Mouse (Mus musculus): ENCODE results near the gene Bptf. TPM values are rescaled to one million over a fixed set of nuclear protein-coding genes. Genes with fewer than 3 reads are reported as not detected.
A peak's percentile ranks its signal among the peaks of the same experiment; 100 is the strongest.
"Not testable (repeated sequence)": the region's sequence is repeated elsewhere in the genome, so short reads cannot be mapped to it uniquely, and the experiment has no call there.

The Bptf gene
- polyA plus RNA-seq, 1 experiment from 2014 or later = 14.4 TPM

DNA sequence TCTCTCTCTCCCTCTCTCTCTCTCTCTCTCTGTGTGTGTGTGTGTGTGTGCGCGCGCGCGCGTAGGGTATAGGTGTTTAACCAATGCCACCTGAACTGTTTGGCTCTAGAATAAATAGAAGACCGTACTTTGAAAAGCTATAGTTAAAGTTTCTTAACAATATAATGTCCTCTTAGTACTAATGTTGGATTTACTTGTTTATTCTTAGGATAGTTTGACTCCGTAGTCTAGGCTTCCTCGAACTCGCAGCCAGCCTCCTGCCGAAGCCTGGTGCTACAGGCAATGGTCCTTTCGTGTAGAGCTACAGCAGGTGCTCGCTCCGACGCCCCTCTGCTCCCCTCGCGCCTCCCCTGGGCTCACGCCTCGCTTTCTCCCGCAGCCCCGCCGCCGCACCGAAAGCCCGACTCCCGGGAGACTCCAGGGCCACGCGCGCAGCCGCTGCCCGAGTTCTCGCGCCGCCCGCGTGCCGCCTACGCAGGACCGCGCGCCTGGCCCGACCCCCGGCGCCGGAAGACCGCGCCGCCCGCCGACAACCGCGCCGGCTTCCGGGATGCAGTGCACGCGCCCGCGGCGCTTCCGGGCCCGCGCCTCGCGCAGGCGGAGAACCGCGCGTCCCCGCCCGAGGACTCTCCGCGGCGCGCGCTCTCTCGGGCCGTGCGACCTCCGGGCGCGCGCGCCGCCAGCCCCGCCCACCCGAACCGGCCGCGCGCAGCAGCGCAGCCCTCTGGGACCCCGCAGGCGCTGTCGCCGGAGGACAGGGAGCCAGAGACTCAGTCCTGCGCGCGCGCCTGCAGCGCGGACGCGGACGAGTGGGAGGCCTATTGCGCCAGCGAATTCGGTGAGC, 104.3 kb downstream of the Bptf start:
- peak overlapping the region; percentile 69 for H3K9ac ChIP-seq (ENCODE audit: low read depth, low read length)
- 0 out of 2 replicates have a peak, but pooled peaks cover 3% of the 10 kb centered on the region for H3K4me1 ChIP-seq (replicated peaks; ENCODE audit: control insufficient read depth, insufficient read depth, low read length)
- TF ChIP-seq CTCF (IDR thresholded peaks at IDR 0.05; ENCODE audit: low read depth) = no peak
- no peaks in the 10 kb centered on the region for H3K36me3 ChIP-seq (ENCODE audit: control insufficient read depth, insufficient read depth)
- ATAC-seq = peak; percentile 87
- peak overlapping the region; percentile 93 for H3K4me2 ChIP-seq (replicated peaks; ENCODE audit: low read depth)
- peak overlapping the region; percentile 91 for H3K27ac ChIP-seq (ENCODE audit: low read depth, low read length)
- no peaks in the 10 kb centered on the region for H3K27me3 ChIP-seq (replicated peaks; ENCODE audit: control insufficient read depth, insufficient read depth, low read length)
- H3K4me3 ChIP-seq (ENCODE audit: low read depth, low read length) = peak overlapping the region; percentile 68
- no peaks in the 10 kb centered on the region for H3K9me3 ChIP-seq (ENCODE audit: control insufficient read depth)
- WGBS = 1% methylated on average over 78 of the region's 107 CpGs

DNA sequence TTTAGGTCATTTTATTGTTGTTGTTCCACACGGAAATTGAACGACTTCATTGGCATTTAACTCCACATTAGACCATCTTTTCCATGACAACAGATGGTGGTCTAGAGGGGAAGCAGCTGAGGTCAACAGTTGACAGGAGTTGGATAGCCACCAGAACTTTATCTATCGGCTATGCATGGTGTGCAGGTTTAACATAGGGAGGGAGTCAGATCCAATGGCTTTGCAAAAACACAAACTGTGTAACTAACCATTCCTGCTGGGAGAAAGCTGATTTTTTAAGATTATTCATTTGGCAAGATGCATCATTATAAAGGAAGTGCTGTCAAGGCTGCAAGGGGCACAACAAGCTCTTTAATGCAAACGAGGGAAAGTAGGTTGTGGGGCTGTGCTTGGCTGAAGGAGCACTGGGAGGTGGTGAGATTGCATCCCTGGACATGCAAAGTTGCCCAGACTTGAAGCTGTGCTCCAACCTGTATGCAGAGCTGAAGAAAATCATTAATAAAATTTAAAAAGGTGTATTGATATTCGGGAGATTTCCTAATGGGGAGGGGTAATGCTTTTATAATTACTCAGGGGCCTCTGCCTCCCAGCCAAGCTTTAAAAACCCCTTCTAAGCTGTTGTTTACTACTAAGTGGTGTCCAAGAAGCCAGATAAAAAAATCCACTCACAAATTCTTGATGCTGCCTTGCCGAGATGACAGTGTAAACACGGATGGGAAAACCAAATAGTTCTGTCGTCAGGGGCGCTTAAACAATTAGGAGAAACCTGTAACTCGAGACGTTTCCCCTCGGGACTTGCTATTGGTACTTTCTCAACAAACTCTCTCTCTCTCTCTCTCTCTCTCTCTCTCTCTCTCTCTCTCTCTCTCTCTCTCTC, 105.1 kb downstream of the Bptf start:
- 14% methylated on average over 12 of the region's 12 CpGs for WGBS
- Histone ChIP-seq H3K36me3 (ENCODE audit: control insufficient read depth, insufficient read depth) (no peaks in the 10 kb centered on the region), H3K9ac (ENCODE audit: low read depth, low read length) (no peak overlapping the region), H3K4me3 (ENCODE audit: low read depth, low read length) (peak overlapping the region; percentile 68), H3K4me1 (replicated peaks; ENCODE audit: control insufficient read depth, insufficient read depth, low read length) (0 out of 2 replicates have a peak, but pooled peaks cover 3% of the 10 kb centered on the region), H3K9me3 (ENCODE audit: control insufficient read depth) (no peaks in the 10 kb centered on the region), H3K27me3 (replicated peaks; ENCODE audit: control insufficient read depth, insufficient read depth, low read length) (no peaks in the 10 kb centered on the region), H3K27ac (ENCODE audit: low read depth, low read length) (no peak overlapping the region), H3K4me2 (replicated peaks; ENCODE audit: low read depth) (peak overlapping the region; percentile 93)
- TF ChIP-seq CTCF (IDR thresholded peaks at IDR 0.05; ENCODE audit: low read depth) = no peak
- ATAC-seq = no peak

- TF ChIP-seq CTCF (IDR thresholded peaks at IDR 0.05; ENCODE audit: low read depth) = no peak
- 2% methylated on average over 45 of the region's 45 CpGs for WGBS
- Histone ChIP-seq H3K27ac (ENCODE audit: low read depth, low read length) (no peak within 1 kb of the TSS), H3K4me2 (replicated peaks; ENCODE audit: low read depth) (peak within 1 kb of the TSS; percentile 93), H3K36me3 (ENCODE audit: control insufficient read depth, insufficient read depth) (no peaks in the 10 kb centered on the region), H3K9ac (ENCODE audit: low read depth, low read length) (peak within 1 kb of the TSS; percentile 48), H3K27me3 (replicated peaks; ENCODE audit: control insufficient read depth, insufficient read depth, low read length) (no peaks in the 10 kb centered on the region), H3K9me3 (ENCODE audit: control insufficient read depth) (no peaks in the 10 kb centered on the region), H3K4me1 (replicated peaks; ENCODE audit: control insufficient read depth, insufficient read depth, low read length) (0 out of 2 replicates have a peak, but pooled peaks cover 3% of the 10 kb centered on the region), H3K4me3 (ENCODE audit: low read depth, low read length) (peak within 1 kb of the TSS; percentile 68)
- ATAC-seq = no peak
Observed at GRCm38 (mm10) chr11:107025411-107026321, 106.3 kb downstream of the Bptf start, which contains the start of gene 1810010H24Rik. TSS of gene 1810010H24Rik (plus strand) at chr11:107025681.

GRCm38 (mm10) chr11:107024406-107024805, 107.5 kb downstream of the Bptf start:
- H3K9me3 ChIP-seq (ENCODE audit: control insufficient read depth) = no peaks in the 10 kb centered on the region
- H3K4me1 ChIP-seq (replicated peaks; ENCODE audit: control insufficient read depth, insufficient read depth, low read length) = 0 out of 2 replicates have a peak, but pooled peaks cover 3% of the 10 kb centered on the region
- 68% methylated on average over 4 of the region's 4 CpGs for WGBS
- H3K4me2 ChIP-seq (replicated peaks; ENCODE audit: low read depth) = peak overlapping the region; percentile 93; the same call in 1 of the 2 replicates
- H3K4me3 ChIP-seq (ENCODE audit: low read depth, low read length) = no peak overlapping the region
- H3K36me3 ChIP-seq (ENCODE audit: control insufficient read depth, insufficient read depth) = no peaks in the 10 kb centered on the region
- no peaks in the 10 kb centered on the region for H3K27me3 ChIP-seq (replicated peaks; ENCODE audit: control insufficient read depth, insufficient read depth, low read length)
- no peak for TF ChIP-seq CTCF (IDR thresholded peaks at IDR 0.05; ENCODE audit: low read depth)
- H3K27ac ChIP-seq (ENCODE audit: low read depth, low read length) = no peak overlapping the region
- H3K9ac ChIP-seq (ENCODE audit: low read depth, low read length) = no peak overlapping the region
- ATAC-seq = no peak

DNA sequence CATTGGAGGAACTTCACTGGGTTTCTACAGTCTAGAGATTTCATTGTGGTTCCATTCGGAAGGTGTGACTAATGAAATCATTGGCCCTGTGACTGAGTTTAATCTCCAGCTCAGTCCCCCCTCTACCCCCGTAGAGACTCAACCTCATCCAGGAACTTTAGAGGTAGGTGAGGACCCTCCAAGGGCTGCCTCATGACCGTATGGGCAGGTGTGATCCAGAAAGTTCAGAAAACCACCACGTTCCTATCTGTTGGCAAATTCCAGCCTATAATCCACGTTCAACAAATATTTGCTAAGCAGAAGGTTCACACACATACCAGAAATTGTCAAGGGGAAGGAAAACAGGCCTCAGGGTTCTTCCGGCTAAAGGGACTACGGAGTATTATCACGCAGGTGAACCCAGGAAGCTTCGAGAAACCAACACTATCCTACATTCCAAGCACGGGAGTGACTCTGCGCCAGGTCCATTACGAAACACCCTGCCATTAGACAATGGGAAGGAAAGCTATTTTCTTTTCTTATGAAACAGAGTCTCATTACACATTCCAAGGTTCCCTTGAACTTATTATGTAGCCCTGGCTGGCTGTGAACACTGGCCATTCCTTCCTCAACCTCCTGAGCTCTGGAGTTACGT, 109.8 kb downstream of the Bptf start:
- Histone ChIP-seq H3K4me3 (ENCODE audit: low read depth, low read length) (no peak overlapping the region), H3K9me3 (ENCODE audit: control insufficient read depth) (no peaks in the 10 kb centered on the region), H3K27me3 (replicated peaks; ENCODE audit: control insufficient read depth, insufficient read depth, low read length) (no peaks in the 10 kb centered on the region), H3K36me3 (ENCODE audit: control insufficient read depth, insufficient read depth) (no peaks in the 10 kb centered on the region), H3K4me2 (replicated peaks; ENCODE audit: low read depth) (no peak overlapping the region; the same call in 1 of the 2 replicates), H3K27ac (ENCODE audit: low read depth, low read length) (peak overlapping the region; percentile 31; the same call in 1 of the 2 replicates), H3K4me1 (replicated peaks; ENCODE audit: control insufficient read depth, insufficient read depth, low read length) (no peaks in the 10 kb centered on the region), H3K9ac (ENCODE audit: low read depth, low read length) (no peak overlapping the region)
- peak; percentile 63 for ATAC-seq
- no peak for TF ChIP-seq CTCF (IDR thresholded peaks at IDR 0.05; ENCODE audit: low read depth)
- WGBS = 55% methylated on average over 13 of the region's 13 CpGs

DNA sequence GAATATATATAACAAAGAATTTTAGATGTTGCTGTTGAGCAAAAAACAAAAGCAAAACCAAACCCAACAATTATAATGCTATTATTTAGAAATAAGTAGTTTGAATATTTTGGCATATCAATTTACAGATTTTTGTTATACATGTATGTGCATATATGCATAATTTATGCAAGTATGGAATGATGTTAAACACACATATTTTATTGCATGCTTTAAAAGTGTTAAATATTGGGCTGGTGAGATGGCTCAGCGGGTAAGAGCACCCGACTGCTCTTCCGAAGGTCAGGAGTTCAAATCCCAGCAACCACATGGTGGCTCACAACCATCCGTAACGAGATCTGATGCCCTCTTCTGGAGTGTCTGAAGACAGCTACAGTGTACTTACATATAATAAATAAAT, 112.2 kb downstream of the Bptf start:
- not testable (repeated sequence) for H3K4me3 ChIP-seq (ENCODE audit: low read depth, low read length); H3K9me3 ChIP-seq (ENCODE audit: control insufficient read depth); H3K9ac ChIP-seq (ENCODE audit: low read depth, low read length); H3K27ac ChIP-seq (ENCODE audit: low read depth, low read length); ATAC-seq; H3K4me1 ChIP-seq (replicated peaks; ENCODE audit: control insufficient read depth, insufficient read depth, low read length); H3K36me3 ChIP-seq (ENCODE audit: control insufficient read depth, insufficient read depth); H3K4me2 ChIP-seq (replicated peaks; ENCODE audit: low read depth); H3K27me3 ChIP-seq (replicated peaks; ENCODE audit: control insufficient read depth, insufficient read depth, low read length)
- 84% methylated on average over 3 of the region's 5 CpGs for WGBS

All from intestine, postnatal 0 days (tissue).